Mouse (Mus musculus) megakaryocyte, embryonic 14.5 days (primary cell): ENCODE data around the gene Papss2.

Experiments used
- FLI1 ChIP-seq: IDR thresholded peaks from 2 replicates; pipeline ENCODE4 v1.6.1; 2012; ENCODE audit warnings: low read length, inconsistent platforms, mixed read lengths
- GATA1 ChIP-seq: IDR thresholded peaks from 3 replicates; pipeline ENCODE4 v1.6.1; 2012; ENCODE audit warnings: mixed read lengths, low read length, inconsistent platforms, borderline replicate concordance

GRCm38 (mm10) chr19:32653122-32653521, 57.5 kb downstream of the Papss2 start:
- no peak for TF ChIP-seq GATA1
- no peak for TF ChIP-seq FLI1
